ENCODE assay signal across 23 mouse cellular contexts in the genomic region with DNA sequence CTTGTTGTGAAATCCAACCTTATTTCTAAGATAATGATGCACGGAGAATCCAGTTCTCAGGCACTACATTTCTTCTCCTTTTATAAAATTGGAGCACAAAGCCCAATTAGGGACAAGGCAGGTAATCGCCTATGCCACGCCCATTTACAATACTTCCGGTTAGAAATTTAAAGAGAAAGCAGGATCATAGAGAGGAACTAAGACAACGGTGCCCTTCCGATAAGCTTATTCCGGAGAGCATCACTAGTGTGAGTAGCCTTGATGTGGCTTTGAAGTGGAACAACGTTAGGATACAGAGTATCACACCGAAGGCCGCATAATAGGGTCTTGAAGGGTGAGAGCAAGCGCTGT.
DNase-seq lines count a peak whose midpoint lies in the region; ATAC-seq and TF ChIP-seq lines count a peak whose summit lies in the region.
"Had no signal": no experiment of that assay in that cellular context is flagged by ENCODE, and none has a peak within 500 bp of the region (broad histone marks: within the 10 kb centered on the region; RNA-seq: fewer than 3 reads in every experiment).

No protein-coding gene starts in this region.

- no peak for ATAC-seq in hindbrain, embryonic 14.5 days (ENCODE audit: low FRiP score)
- ATAC-seq in hindbrain, embryonic 11.5 days (ENCODE audit: low FRiP score): no peak
- ATAC-seq in midbrain, embryonic 14.5 days (ENCODE audit: low FRiP score, low TSS enrichment): no peak
- no peak for ATAC-seq in midbrain, embryonic 16.5 days
- ATAC-seq in intestine, embryonic 15.5 days: peak; percentile 28; the same call in 1 of the 2 replicates
- ATAC-seq: forebrain, embryonic 15.5 days; liver, postnatal 0 days; lung, postnatal 0 days; Patski had no signal

- H3K27me3 ChIP-seq in hindbrain, embryonic 14.5 days (ENCODE audit: control insufficient read depth, insufficient read depth, low read length): no peaks in the 10 kb centered on the region
- no peaks in the 10 kb centered on the region for H3K27me3 ChIP-seq in hindbrain, embryonic 11.5 days (ENCODE audit: control insufficient read depth, insufficient read depth, low read length)
- H3K27me3 ChIP-seq in midbrain, embryonic 14.5 days (ENCODE audit: control insufficient read depth, insufficient read depth, low read length): no peaks in the 10 kb centered on the region
- no peaks in the 10 kb centered on the region for H3K27me3 ChIP-seq in midbrain, embryonic 16.5 days (ENCODE audit: control insufficient read depth, insufficient read depth, low read depth, low read length)
- no peaks in the 10 kb centered on the region for H3K27me3 ChIP-seq in intestine, embryonic 15.5 days (replicated peaks)
- H3K27me3 ChIP-seq: embryonic facial prominence, embryonic 15.5 days; forebrain, embryonic 15.5 days; stomach, embryonic 15.5 days had no signal

- intact Hi-C loops in heart, postnatal 36 days (cut with DNase I): no loop called here
- intact Hi-C loops in gastrocnemius, adult 2 months (cut with DNase I): no loop called here

- no peaks in the 10 kb centered on the region; the same call in 1 of the 2 replicates for H3K4me1 ChIP-seq in hindbrain, embryonic 14.5 days (replicated peaks; ENCODE audit: control insufficient read depth, insufficient read depth, low read length)
- H3K4me1 ChIP-seq in hindbrain, embryonic 11.5 days (replicated peaks; ENCODE audit: control insufficient read depth, insufficient read depth, low read length): no peaks in the 10 kb centered on the region
- H3K4me1 ChIP-seq in midbrain, embryonic 14.5 days (ENCODE audit: control insufficient read depth, insufficient read depth, low read length): peaks cover 5% of the 10 kb centered on the region; the same call in 1 of the 2 replicates
- H3K4me1 ChIP-seq in midbrain, embryonic 16.5 days (ENCODE audit: control insufficient read depth, insufficient read depth, low read length): peaks cover 2% of the 10 kb centered on the region; the same call in 1 of the 2 replicates
- no peaks in the 10 kb centered on the region for H3K4me1 ChIP-seq in intestine, embryonic 15.5 days (replicated peaks)
- H3K4me1 ChIP-seq: forebrain, embryonic 15.5 days; stomach, embryonic 15.5 days had no signal

- no peak overlapping the region for H3K9ac ChIP-seq in hindbrain, embryonic 14.5 days
- no peak overlapping the region for H3K9ac ChIP-seq in hindbrain, embryonic 11.5 days (ENCODE audit: low read depth, low read length)
- H3K9ac ChIP-seq in midbrain, embryonic 14.5 days (replicated peaks; ENCODE audit: low read length): no peak overlapping the region
- no peak overlapping the region for H3K9ac ChIP-seq in midbrain, embryonic 16.5 days (ENCODE audit: low read depth, low read length)
- H3K9ac ChIP-seq in intestine, embryonic 15.5 days: no peak overlapping the region
- H3K9ac ChIP-seq: embryonic facial prominence, embryonic 15.5 days; forebrain, embryonic 15.5 days; liver, postnatal 0 days; stomach, embryonic 15.5 days had no signal

- H3K9me3 ChIP-seq in hindbrain, embryonic 14.5 days (ENCODE audit: control insufficient read depth, low read length): no peaks in the 10 kb centered on the region
- no peaks in the 10 kb centered on the region for H3K9me3 ChIP-seq in hindbrain, embryonic 11.5 days (ENCODE audit: control insufficient read depth, low read length)
- H3K9me3 ChIP-seq in midbrain, embryonic 14.5 days (ENCODE audit: control insufficient read depth, low read length): no peaks in the 10 kb centered on the region
- H3K9me3 ChIP-seq in midbrain, embryonic 16.5 days (replicated peaks; ENCODE audit: control insufficient read depth, low read length, poor library complexity, severe bottlenecking): no peaks in the 10 kb centered on the region
- H3K9me3 ChIP-seq in intestine, embryonic 15.5 days: no peaks in the 10 kb centered on the region
- H3K9me3 ChIP-seq: embryonic facial prominence, embryonic 15.5 days; forebrain, embryonic 15.5 days; heart, embryonic 10.5 days; stomach, embryonic 15.5 days had no signal

- no peak overlapping the region for H3K4me2 ChIP-seq in hindbrain, embryonic 14.5 days (replicated peaks)
- no peak overlapping the region for H3K4me2 ChIP-seq in hindbrain, embryonic 11.5 days (replicated peaks; ENCODE audit: low read depth, low read length)
- no peak overlapping the region for H3K4me2 ChIP-seq in midbrain, embryonic 14.5 days (ENCODE audit: low read length)
- no peak overlapping the region for H3K4me2 ChIP-seq in midbrain, embryonic 16.5 days (ENCODE audit: low read length)
- no peak overlapping the region for H3K4me2 ChIP-seq in intestine, embryonic 15.5 days (replicated peaks)
- H3K4me2 ChIP-seq: embryonic facial prominence, embryonic 15.5 days; forebrain, embryonic 15.5 days; liver, embryonic 11.5 days; stomach, embryonic 15.5 days had no signal

- H3K4me3 ChIP-seq in hindbrain, embryonic 14.5 days (replicated peaks; ENCODE audit: low read length): no peak overlapping the region
- no peak overlapping the region for H3K4me3 ChIP-seq in hindbrain, embryonic 11.5 days (ENCODE audit: low read depth, low read length)
- H3K4me3 ChIP-seq in midbrain, embryonic 14.5 days (replicated peaks; ENCODE audit: low read depth, low read length): no peak overlapping the region
- no peak overlapping the region for H3K4me3 ChIP-seq in midbrain, embryonic 16.5 days (ENCODE audit: low read depth, low read length)
- H3K4me3 ChIP-seq in intestine, embryonic 15.5 days (replicated peaks): no peak overlapping the region
- H3K4me3 ChIP-seq in gastrocnemius, adult 2 months: no peak overlapping the region
- H3K4me3 ChIP-seq: embryonic facial prominence, embryonic 15.5 days; forebrain, embryonic 15.5 days; heart, embryonic 10.5 days; left cerebral cortex, adult 2 months; stomach, embryonic 15.5 days had no signal

- WGBS in hindbrain, embryonic 14.5 days: 91% methylated on average over 11 of the region's 11 CpGs
- 89% methylated on average over 11 of the region's 11 CpGs for WGBS in hindbrain, embryonic 11.5 days
- WGBS in midbrain, embryonic 14.5 days: 91% methylated on average over 11 of the region's 11 CpGs
- 88% methylated on average over 11 of the region's 11 CpGs for WGBS in midbrain, embryonic 16.5 days
- 90% methylated on average over 11 of the region's 11 CpGs for WGBS in intestine, embryonic 15.5 days

- DNase-seq in hindbrain, embryonic 14.5 days (ENCODE audit: low spot score): no peak
- DNase-seq in hindbrain, embryonic 11.5 days (ENCODE audit: low spot score): no peak
- DNase-seq in midbrain, embryonic 14.5 days: no peak
- DNase-seq in heart, postnatal 36 days: no peak
- no peak for DNase-seq in gastrocnemius, adult 2 months
- DNase-seq: adrenal gland, adult 2 months; cerebellum, adult 11-12 months; cerebellum, postnatal 25 days; gastrocnemius, postnatal 10 days; kidney, adult 2 months; liver, postnatal 0 days had no signal

- no peak for TF ChIP-seq CTCF in gastrocnemius, adult 2 months (IDR thresholded peaks at IDR 0.05)

- H3K36me3 ChIP-seq in hindbrain, embryonic 14.5 days (replicated peaks; ENCODE audit: control insufficient read depth, insufficient read depth): no peaks in the 10 kb centered on the region
- H3K36me3 ChIP-seq in hindbrain, embryonic 11.5 days (ENCODE audit: control insufficient read depth, insufficient read depth, low read length): no peaks in the 10 kb centered on the region
- no peaks in the 10 kb centered on the region for H3K36me3 ChIP-seq in midbrain, embryonic 14.5 days (ENCODE audit: control insufficient read depth, insufficient read depth, low read length)
- H3K36me3 ChIP-seq in midbrain, embryonic 16.5 days (ENCODE audit: control insufficient read depth, insufficient read depth, low read length): no peaks in the 10 kb centered on the region
- no peaks in the 10 kb centered on the region for H3K36me3 ChIP-seq in intestine, embryonic 15.5 days
- H3K36me3 ChIP-seq: embryonic facial prominence, embryonic 15.5 days; forebrain, embryonic 15.5 days; G1E; heart, embryonic 10.5 days; stomach, embryonic 15.5 days had no signal

- peak overlapping the region; percentile 26; the same call in 1 of the 2 replicates for H3K27ac ChIP-seq in hindbrain, embryonic 14.5 days
- H3K27ac ChIP-seq in hindbrain, embryonic 11.5 days (ENCODE audit: low read depth, low read length): no peak overlapping the region
- H3K27ac ChIP-seq in midbrain, embryonic 14.5 days (replicated peaks; ENCODE audit: low read depth, low read length): peak overlapping the region; percentile 3; the same call in 1 of the 2 replicates
- no peak overlapping the region for H3K27ac ChIP-seq in midbrain, embryonic 16.5 days (ENCODE audit: low read length)
- no peak overlapping the region for H3K27ac ChIP-seq in intestine, embryonic 15.5 days
- no peak overlapping the region for H3K27ac ChIP-seq in gastrocnemius, adult 2 months
- H3K27ac ChIP-seq: embryonic facial prominence, embryonic 15.5 days; forebrain, embryonic 15.5 days; heart, embryonic 10.5 days; left cerebral cortex, adult 2 months; macrophage; stomach, embryonic 15.5 days had no signal

Comparison
In these comparisons a context has a peak if more than half of its experiments do, and no peak if none do; other contexts are left out.
1. H3K27ac ChIP-seq: peak in hindbrain, embryonic 14.5 days (single experiment) and midbrain, embryonic 14.5 days (single experiment); none in hindbrain, embryonic 11.5 days (single experiment), midbrain, embryonic 16.5 days (single experiment), intestine, embryonic 15.5 days (single experiment) and gastrocnemius, adult 2 months (single experiment).